Mouse (Mus musculus) liver, embryonic 16.5 days (tissue): ENCODE data around the gene Fbxl3. TPM values are rescaled to one million over a fixed set of nuclear protein-coding genes. Genes with fewer than 3 reads are reported as not detected.

Source experiments
- ATAC-seq: fragments of 200-750 bp; cut with Nextera tagmentation; 2 replicates; pipeline ENCODE4 v1.8.0; 2017; ENCODE audit warnings: low read depth, mild to moderate bottlenecking, moderate number of reproducible peaks, moderate library complexity
- H3K27ac ChIP-seq: fragments of 300-500 bp; sonication (generic); 2 replicates; pipeline ENCODE4 v1.5.1; 2014; ENCODE audit warnings: mild to moderate bottlenecking, low read length
- H3K27me3 ChIP-seq: fragments of 300-500 bp; sonication (generic); 2 replicates; pipeline ENCODE4 v1.6.1; 2014; ENCODE audit warnings: low read depth, low read length, mixed read lengths; ENCODE audit not compliant: control insufficient read depth, insufficient read depth
- H3K36me3 ChIP-seq: fragments of 300-500 bp; sonication (generic); 2 replicates; pipeline ENCODE4 v1.6.1; 2014; ENCODE audit warnings: mild to moderate bottlenecking; ENCODE audit not compliant: control insufficient read depth, insufficient read depth
- H3K4me1 ChIP-seq: fragments of 300-500 bp; sonication (generic); 2 replicates; pipeline ENCODE4 v1.6.1; 2014; ENCODE audit warnings: low read depth, low read length, mixed read lengths; ENCODE audit not compliant: control insufficient read depth
- H3K4me2 ChIP-seq: fragments of 300-500 bp; sonication (generic); 2 replicates; pipeline ENCODE4 v1.6.1; 2014; ENCODE audit warnings: low read depth, low read length, mixed read lengths
- H3K4me3 ChIP-seq: fragments of 300-500 bp; sonication (generic); 2 replicates; pipeline ENCODE4 v1.5.1; 2014; ENCODE audit warnings: low read depth, mild to moderate bottlenecking, low read length
- H3K9ac ChIP-seq: fragments of 300-500 bp; sonication (generic); 2 replicates; pipeline ENCODE4 v1.6.1; 2014; ENCODE audit warnings: low read depth, low read length
- H3K9me3 ChIP-seq: fragments of 300-500 bp; sonication (generic); replicated peaks from 2 replicates; pipeline ENCODE4 v1.6.1; 2016; ENCODE audit warnings: low read length; ENCODE audit not compliant: control insufficient read depth
- WGBS: fragments of 180-500 bp; shearing (Covaris S2); extraction: QIAGEN DNeasy Blood & Tissue Kit; methylation state at CpG from one replicate; pipeline ENCODE4 v1.1.7; 2014; ENCODE audit not compliant: insufficient replicate concordance; 5-methylcytosine and 5-hydroxymethylcytosine counted together
- polyA plus RNA-seq: library from polyadenylated mRNA; unstranded; fragments of >200 nt; fragmentation: Nextera tagmentation; extraction: Ambion mirVana; gene quantifications from 2 replicates; pipeline ENCODE4 v1.2.1, GENCODE M21; 2015

The Fbxl3 gene
- 13.7 and 14.6 TPM in 2 replicates for polyA plus RNA-seq

DNA sequence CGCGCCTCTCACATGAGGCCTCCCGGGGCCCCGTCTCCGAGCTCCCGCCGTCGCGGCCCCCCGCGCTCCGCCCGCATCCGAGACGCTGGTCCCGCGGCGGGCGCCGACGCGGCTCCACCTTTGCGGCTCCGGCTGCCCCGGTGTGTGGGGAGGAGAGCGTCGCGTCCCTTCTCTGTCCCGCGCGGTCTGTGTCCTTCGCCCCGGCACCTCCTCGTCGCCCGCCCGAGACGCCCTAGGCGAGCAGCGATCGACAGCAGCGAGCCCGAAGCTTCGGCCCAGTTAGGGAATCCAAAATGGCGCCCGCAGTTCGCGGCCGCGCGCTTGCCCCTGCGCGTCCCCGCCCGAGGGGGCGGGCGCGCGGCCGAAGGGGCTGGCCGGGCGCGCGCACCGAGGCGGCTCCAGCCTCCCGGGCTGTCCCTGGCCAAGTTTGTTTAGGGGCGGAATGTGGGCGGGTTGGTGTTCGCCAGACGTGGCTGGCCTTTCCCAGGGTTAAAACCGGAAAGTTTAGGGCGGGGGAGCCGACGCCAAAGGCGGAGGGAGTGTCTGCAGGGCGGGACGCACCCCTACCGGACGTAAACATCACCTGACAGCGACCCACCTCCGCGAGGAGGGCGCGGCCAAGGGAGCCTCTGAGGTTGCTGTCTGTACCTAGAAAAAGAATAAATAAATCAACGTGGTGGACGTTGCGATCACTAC is at the start of gene Fbxl3:
Gene Fbxl3 (minus strand): TSS at position 329 of the 696 bp plus-strand sequence.
- under 1% methylated on average over 78 of the region's 88 CpGs for WGBS
- H3K4me1 ChIP-seq = peaks cover 20% of the 10 kb centered on the region

DNA sequence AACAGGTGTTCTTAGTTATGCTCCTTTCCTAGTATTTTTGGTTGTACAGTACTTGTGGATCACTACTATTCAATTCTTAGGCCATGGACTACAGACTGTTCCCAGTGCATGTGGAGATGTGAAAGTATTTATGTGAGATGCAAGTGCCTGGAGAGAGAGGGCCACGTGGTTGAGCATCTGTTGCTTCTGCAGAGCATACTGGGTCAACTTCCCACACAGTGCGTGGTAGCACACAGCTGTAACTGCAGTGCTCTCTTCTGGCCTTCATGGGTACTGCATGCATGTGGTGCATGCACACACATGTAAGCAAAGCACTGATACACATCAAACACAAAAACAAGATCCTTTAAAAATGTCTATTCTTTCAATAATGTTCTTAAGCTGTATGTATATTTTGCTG is 32.6 kb upstream of the Fbxl3 start:
- Histone ChIP-seq H3K36me3 (peaks cover 31% of the 10 kb centered on the region), H3K27ac (no peak overlapping the region), H3K4me1 (no peaks in the 10 kb centered on the region), H3K4me2 (no peak overlapping the region), H3K9me3 (no peaks in the 10 kb centered on the region), H3K27me3 (no peaks in the 10 kb centered on the region), H3K9ac (no peak overlapping the region), H3K4me3 (no peak overlapping the region)
- ATAC-seq = peak; percentile 74
- WGBS = 72% methylated on average over 2 of the region's 2 CpGs

More for the DNA sequence above, at the start of gene Fbxl3:
- H3K27ac ChIP-seq = peak within 1 kb of the TSS; percentile 100
- no peaks in the 10 kb centered on the region for H3K9me3 ChIP-seq
- H3K9ac ChIP-seq = peak within 1 kb of the TSS; percentile 99
- H3K27me3 ChIP-seq = no peaks in the 10 kb centered on the region
- peak within 1 kb of the TSS; percentile 96 for H3K4me3 ChIP-seq
- peak within 1 kb of the TSS; percentile 70 for H3K4me2 ChIP-seq
- H3K36me3 ChIP-seq = peaks cover 7% of the 10 kb centered on the region
- peak; percentile 90 for ATAC-seq

DNA sequence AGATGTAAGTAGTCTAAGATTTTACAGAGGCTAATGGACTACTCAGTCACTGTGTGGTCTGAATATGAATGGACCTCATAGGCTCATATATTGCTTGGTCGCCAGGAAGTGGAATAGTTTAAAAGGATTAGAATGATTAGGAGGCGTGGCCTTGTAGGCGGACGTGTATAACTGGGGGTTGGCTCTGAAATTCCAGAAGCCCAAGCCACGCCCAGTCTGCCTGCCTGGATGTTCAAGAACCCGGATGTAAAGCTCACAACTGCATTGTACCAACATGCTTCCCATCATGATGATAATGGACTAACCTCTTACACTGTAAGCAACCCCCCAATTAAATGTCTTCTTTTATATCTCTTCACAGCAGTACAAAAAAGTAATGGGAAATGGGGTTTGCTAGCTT is 26.4 kb upstream of the Fbxl3 start:
- Histone ChIP-seq H3K27ac (no peak overlapping the region), H3K27me3 (no peaks in the 10 kb centered on the region), H3K4me3 (no peak overlapping the region), H3K4me2 (no peak overlapping the region), H3K4me1 (no peaks in the 10 kb centered on the region), H3K9ac (no peak overlapping the region), H3K9me3 (no peaks in the 10 kb centered on the region), H3K36me3 (peaks cover 25% of the 10 kb centered on the region)
- no peak for ATAC-seq
- 70% methylated on average over 6 of the region's 6 CpGs for WGBS

DNA sequence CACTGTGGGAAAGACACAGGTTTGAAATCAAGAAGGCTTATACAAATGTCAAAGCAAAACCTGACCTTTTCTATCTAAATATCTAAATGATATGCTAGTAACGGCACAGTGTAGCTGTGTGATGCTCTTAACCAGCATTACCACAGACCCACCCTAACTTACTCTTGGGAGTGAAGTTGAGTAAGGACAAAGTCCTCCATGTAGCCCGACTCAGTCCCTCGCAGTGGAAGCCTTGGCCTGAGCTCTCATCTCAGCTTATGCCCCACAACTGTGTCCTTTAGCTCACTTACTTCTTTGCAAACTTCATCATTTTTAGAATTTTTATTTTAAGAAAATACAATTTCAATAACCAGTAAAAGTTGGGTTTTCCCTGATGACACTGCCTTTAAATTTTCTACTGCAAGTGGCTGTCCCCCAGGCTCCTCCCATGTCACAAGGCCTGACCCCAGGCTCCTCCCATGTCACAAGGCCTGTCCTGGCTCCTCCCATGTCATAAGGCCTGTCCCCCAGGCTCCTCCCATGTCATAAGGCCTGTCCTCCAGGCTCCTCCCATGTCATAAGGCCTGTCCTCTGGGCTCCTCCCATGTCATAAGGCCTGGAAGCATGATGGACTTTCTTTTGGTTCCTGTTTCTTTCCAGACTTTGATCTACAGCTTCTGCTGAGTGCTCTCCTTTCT is 15.8 kb upstream of the Fbxl3 start:
- Histone ChIP-seq H3K27me3 (no peaks in the 10 kb centered on the region), H3K4me1 (no peaks in the 10 kb centered on the region), H3K4me2 (no peak overlapping the region), H3K27ac (no peak overlapping the region), H3K9me3 (no peaks in the 10 kb centered on the region), H3K9ac (no peak overlapping the region), H3K4me3 (no peak overlapping the region), H3K36me3 (peaks cover 13% of the 10 kb centered on the region)
- 88% methylated on average over 3 of the region's 3 CpGs for WGBS
- peak; percentile 81 for ATAC-seq

DNA sequence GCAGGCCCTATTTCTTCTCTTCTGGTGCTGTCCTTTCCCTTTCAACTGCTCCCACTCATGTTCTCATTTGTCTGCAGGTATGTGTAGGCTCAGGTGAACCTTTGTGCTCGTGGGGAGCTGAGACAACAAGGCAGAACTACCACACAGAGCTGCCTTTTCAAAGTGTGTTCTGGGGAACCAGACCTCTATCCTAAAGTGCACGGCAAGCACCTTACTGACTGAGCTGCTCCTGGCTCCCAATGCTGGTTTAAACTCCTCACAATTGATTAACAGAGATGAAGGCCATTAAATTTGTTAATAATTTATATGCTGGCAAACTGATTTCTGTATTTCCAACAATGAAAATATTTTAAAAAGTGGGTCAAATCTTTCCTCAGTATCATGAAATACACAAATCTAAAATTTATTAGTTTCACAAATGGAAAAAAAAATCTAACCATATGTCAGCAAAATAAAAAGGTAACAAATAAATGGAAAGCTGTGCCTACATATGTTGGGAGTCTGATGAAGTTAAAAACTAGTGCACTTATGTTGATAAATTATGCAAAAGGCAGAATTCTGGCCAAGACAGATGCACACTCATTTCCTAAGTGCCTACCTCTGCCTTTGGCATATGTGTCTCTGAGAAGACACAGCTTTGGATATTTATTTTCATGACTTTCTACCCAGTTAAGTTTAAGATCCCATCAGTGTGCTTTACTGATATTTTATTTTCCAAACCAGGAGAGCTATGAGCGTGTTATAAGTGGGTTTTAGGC is 13.4 kb upstream of the Fbxl3 start:
- Histone ChIP-seq H3K4me2 (no peak overlapping the region), H3K27ac (no peak overlapping the region), H3K27me3 (no peaks in the 10 kb centered on the region), H3K36me3 (peaks cover 9% of the 10 kb centered on the region), H3K4me3 (no peak overlapping the region), H3K9ac (no peak overlapping the region), H3K9me3 (no peaks in the 10 kb centered on the region), H3K4me1 (no peaks in the 10 kb centered on the region)
- 74% methylated on average over 3 of the region's 3 CpGs for WGBS
- ATAC-seq = no peak

DNA sequence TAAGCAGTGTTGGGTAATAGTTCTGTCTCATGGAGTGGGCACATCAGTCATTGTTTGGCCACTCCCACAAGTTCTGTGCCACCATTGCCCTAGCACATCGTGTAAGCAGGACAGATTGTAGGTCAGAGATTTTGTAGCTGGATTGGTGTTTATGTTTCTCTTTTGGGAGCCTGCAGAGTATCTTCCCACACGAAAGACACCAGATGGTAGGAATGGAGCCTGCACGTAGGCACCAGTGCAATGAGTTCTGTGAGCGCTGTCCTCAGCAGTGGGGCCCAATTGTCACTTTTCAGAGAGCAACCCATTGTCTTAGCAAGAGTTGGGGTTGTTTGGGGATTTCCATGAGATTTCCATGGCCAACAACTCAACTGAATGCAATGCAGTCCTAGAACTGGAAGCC is 10.6 kb upstream of the Fbxl3 start:
- H3K4me1 ChIP-seq = no peaks in the 10 kb centered on the region
- H3K4me2 ChIP-seq = no peak overlapping the region
- no peak overlapping the region for H3K4me3 ChIP-seq
- H3K9me3 ChIP-seq = no peaks in the 10 kb centered on the region
- H3K36me3 ChIP-seq = no peaks in the 10 kb centered on the region; the same call in 1 of the 2 replicates
- no peak overlapping the region for H3K27ac ChIP-seq
- no peak for ATAC-seq
- WGBS = 67% methylated on average over 4 of the region's 4 CpGs
- no peak overlapping the region for H3K9ac ChIP-seq
- H3K27me3 ChIP-seq = no peaks in the 10 kb centered on the region

DNA sequence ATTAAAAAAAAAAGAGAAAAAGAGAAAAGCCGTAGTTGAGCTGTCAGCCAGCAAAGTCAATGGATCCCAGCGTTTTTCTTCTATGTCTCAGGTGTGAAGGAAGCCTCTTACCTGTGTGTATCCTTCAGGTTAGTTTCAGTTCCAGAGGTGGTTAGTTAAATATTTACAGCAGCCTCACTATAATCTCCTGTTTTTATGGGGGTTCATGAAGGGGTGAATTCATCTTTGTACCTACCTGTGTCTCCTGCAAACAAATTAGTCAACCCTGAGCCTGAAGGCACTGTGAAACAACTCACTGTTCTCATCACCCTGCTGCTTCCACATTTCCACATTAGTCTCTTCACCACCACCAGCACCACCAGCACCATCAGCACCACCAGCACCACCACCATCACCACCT is 6.9 kb upstream of the Fbxl3 start:
- ATAC-seq = no peak

DNA sequence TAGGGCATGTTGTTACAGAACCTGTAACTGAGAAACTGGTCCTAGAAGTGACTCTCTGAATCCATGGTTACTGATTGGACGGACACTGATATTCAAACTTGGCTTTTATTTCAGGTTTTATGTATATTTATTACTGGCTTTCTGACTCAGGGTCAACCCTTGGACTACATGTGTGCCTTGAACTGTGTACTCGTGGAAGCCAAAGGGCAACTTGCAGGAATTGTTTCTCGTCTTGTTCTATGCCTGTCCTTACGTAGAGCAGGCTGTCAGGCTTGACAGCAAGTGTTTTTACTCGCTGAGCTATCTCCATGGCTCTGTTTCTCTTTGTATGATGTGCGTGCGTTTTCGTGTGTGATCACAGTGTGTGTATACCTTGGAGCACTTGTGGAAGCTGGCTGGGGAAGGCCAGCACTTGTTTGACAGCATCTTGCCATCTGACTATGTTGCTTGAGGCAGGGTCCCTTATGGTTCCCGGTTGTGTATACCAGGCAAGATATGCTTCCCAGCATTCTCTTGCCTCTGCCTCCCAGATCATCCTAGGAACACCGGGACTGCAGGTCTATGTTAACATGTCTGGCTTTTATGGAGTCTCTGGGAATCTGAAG is 3.5 kb upstream of the Fbxl3 start:
- Histone ChIP-seq H3K4me3 (no peak overlapping the region), H3K27ac (no peak overlapping the region), H3K4me1 (peaks cover 6% of the 10 kb centered on the region), H3K9me3 (no peaks in the 10 kb centered on the region), H3K9ac (no peak overlapping the region), H3K27me3 (no peaks in the 10 kb centered on the region), H3K4me2 (no peak overlapping the region), H3K36me3 (no peaks in the 10 kb centered on the region)
- WGBS = 65% methylated on average over 10 of the region's 10 CpGs
- no peak for ATAC-seq

More for the DNA sequence above, 6.9 kb upstream of the Fbxl3 start:
- Histone ChIP-seq H3K27ac (no peak overlapping the region), H3K9ac (no peak overlapping the region), H3K4me2 (no peak overlapping the region), H3K36me3 (no peaks in the 10 kb centered on the region), H3K27me3 (no peaks in the 10 kb centered on the region), H3K9me3 (no peaks in the 10 kb centered on the region), H3K4me3 (no peak overlapping the region), H3K4me1 (no peaks in the 10 kb centered on the region)
- 67% methylated on average over 2 of the region's 2 CpGs for WGBS
